Mouse (Mus musculus): Measurements from ENCODE around the gene Itga9. TPM values are rescaled to one million over a fixed set of nuclear protein-coding genes. Genes with fewer than 3 reads are reported as not detected.

The Itga9 gene
- polyA plus RNA-seq, 1 experiment from 2014 or later: 3.7 TPM

DNA sequence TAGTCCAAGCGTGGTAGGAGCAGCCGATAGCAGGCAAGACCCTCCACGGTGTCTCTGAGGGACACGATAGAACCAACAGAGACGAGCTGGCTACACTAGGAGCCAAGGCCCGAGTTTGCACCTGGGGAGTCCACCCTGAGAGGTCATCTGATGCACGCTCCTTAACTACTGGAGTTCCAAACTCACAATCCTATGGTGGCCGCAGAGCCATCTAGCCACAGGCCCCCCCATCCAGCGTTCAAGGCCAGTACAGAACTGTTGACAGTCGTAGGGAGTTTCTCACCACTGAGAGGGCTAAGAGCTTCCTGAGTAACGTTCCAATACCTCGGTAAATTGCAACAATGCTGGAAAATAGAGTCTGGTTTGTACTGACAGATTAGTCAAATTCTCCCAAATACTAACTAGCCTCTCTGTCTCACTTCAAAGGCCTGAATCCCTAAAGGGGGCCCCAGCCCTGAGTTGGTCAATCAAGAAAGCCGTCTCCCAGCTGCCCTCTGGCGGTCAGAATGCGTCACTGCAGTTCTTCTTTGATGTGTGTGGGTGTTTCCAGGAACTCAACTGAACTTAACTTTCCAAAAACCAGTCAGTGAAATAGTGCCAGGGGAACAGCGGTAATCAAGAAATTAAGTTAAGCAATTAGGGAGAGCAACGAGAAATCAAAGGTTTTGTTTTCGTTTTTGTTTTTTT lies 301.6 kb downstream of the Itga9 start:
- 53% methylated on average over 18 of the region's 18 CpGs for WGBS
- no peak overlapping the region for H3K4me2 ChIP-seq (ENCODE audit: low read depth, low read length)
- H3K27me3 ChIP-seq (replicated peaks; ENCODE audit: control insufficient read depth, insufficient read depth, low read length): no peaks in the 10 kb centered on the region

DNA sequence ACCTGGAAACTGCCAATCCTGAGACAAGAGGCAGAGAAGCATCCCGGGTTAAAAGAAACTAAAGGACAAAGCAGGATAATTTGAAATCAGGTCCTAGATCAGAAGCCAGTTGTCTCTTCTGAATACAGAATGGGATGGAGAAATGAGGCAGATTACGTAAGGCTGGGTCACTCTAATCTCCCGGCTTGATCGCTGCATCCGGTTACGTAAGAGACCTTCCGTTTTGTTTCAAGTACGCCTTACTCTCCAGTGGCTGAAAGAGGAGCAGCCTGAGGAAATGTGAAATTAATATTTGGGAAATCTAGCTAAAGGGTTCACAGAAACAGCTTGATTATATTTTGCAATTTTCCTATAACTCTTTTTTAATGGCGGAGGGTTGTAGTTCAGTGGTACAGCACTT lies 306.6 kb downstream of the Itga9 start:
- Histone ChIP-seq H3K4me2 (ENCODE audit: low read depth, low read length) (no peak overlapping the region), H3K27ac (ENCODE audit: low read length) (no peak overlapping the region), H3K4me1 (ENCODE audit: control insufficient read depth, insufficient read depth, low read length) (0 out of 2 replicates have a peak, but pooled peaks cover 4% of the 10 kb centered on the region), H3K9ac (ENCODE audit: low read depth, low read length) (no peak overlapping the region), H3K9me3 (ENCODE audit: control insufficient read depth, low read length) (no peaks in the 10 kb centered on the region), H3K36me3 (ENCODE audit: control insufficient read depth, insufficient read depth, low read length) (no peaks in the 10 kb centered on the region), H3K4me3 (ENCODE audit: low read length) (no peak overlapping the region), H3K27me3 (replicated peaks; ENCODE audit: control insufficient read depth, insufficient read depth, low read length) (no peaks in the 10 kb centered on the region)
- WGBS: 89% methylated on average over 9 of the region's 9 CpGs
- no peak for ATAC-seq

More for the DNA sequence above, 301.6 kb downstream of the Itga9 start:
- ATAC-seq: peak; percentile 56; the same call in 1 of the 2 replicates
- Histone ChIP-seq H3K9ac (ENCODE audit: low read depth, low read length) (no peak overlapping the region), H3K36me3 (ENCODE audit: control insufficient read depth, insufficient read depth, low read length) (no peaks in the 10 kb centered on the region), H3K27ac (ENCODE audit: low read length) (no peak overlapping the region), H3K4me3 (ENCODE audit: low read length) (no peak overlapping the region), H3K9me3 (ENCODE audit: control insufficient read depth, low read length) (no peaks in the 10 kb centered on the region), H3K4me1 (ENCODE audit: control insufficient read depth, insufficient read depth, low read length) (0 out of 2 replicates have a peak, but pooled peaks cover 2% of the 10 kb centered on the region)

DNA sequence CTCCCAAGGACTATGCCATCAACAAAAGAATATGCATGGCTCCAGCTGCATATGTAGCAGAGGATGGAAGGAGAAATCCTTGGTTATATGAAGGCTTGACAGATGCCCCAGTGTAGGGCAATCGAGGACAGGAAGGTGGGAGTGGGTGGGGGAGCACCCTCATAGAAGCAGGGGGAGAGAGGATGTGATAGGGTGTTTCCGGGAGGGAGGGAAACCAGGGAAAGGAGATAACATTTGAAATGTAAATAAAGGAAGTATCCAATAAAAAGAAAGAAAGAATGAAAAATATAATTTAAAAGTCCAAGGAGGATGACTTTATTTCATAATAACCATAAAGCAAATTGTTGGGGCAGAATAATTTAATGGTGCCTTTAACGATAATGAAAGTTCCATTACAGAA lies 307.1 kb downstream of the Itga9 start:
- no peak for ATAC-seq
- Histone ChIP-seq H3K9me3 (ENCODE audit: control insufficient read depth, low read length) (no peaks in the 10 kb centered on the region), H3K36me3 (ENCODE audit: control insufficient read depth, insufficient read depth, low read length) (no peaks in the 10 kb centered on the region), H3K4me3 (ENCODE audit: low read length) (no peak overlapping the region), H3K4me1 (ENCODE audit: control insufficient read depth, insufficient read depth, low read length) (0 out of 2 replicates have a peak, but pooled peaks cover 4% of the 10 kb centered on the region), H3K9ac (ENCODE audit: low read depth, low read length) (no peak overlapping the region), H3K4me2 (ENCODE audit: low read depth, low read length) (no peak overlapping the region), H3K27me3 (replicated peaks; ENCODE audit: control insufficient read depth, insufficient read depth, low read length) (no peaks in the 10 kb centered on the region), H3K27ac (ENCODE audit: low read length) (no peak overlapping the region)
- WGBS: 74% methylated on average over 3 of the region's 3 CpGs

DNA sequence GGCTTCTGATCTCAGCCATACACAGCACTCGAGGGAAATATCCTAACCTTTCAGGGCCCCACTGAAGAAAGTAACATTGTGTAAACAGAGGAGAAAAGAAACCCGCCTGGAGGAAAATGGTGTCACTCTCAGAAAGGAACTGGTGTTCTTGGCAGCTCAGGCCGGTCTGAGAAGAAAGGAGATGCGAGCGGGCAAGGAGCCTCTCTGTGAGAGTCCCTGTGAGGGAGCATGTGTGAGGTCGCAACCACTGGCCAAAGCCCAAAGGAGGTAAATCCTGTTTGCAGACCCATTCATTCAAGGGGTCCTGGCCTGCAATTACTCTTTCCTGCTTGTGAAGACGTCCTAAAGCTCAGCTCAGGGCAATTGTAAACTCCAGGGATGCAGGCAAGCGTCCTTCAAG lies 308.1 kb downstream of the Itga9 start:
- Histone ChIP-seq H3K4me3 (ENCODE audit: low read length) (no peak overlapping the region), H3K9ac (ENCODE audit: low read depth, low read length) (peak overlapping the region; percentile 30; the same call in 1 of the 2 replicates), H3K4me1 (ENCODE audit: control insufficient read depth, insufficient read depth, low read length) (0 out of 2 replicates have a peak, but pooled peaks cover 4% of the 10 kb centered on the region), H3K9me3 (ENCODE audit: control insufficient read depth, low read length) (no peaks in the 10 kb centered on the region), H3K27me3 (replicated peaks; ENCODE audit: control insufficient read depth, insufficient read depth, low read length) (no peaks in the 10 kb centered on the region), H3K4me2 (ENCODE audit: low read depth, low read length) (no peak overlapping the region), H3K27ac (ENCODE audit: low read length) (no peak overlapping the region), H3K36me3 (ENCODE audit: control insufficient read depth, insufficient read depth, low read length) (no peaks in the 10 kb centered on the region)
- 29% methylated on average over 8 of the region's 8 CpGs for whole genome bisulfite sequencing
- ATAC-seq: no peak

DNA sequence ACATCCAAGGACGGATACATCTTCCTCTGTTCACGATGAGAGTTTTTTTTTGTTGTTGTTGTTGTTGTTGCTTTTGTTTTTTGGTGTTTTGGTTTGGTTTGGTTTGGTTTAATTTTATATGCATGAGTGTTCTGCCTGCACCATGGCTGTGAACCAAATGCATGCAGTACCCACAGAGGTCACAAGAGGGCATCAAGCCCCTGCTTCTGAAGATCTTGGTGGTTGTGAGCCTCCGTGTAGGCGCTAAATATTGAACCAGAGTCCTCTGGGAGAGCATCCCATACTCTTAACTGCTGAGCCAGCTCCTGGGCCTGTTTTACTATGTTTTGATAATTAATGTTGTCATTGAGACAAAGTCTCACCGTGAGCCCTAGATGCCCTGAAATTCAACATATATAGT lies 308.8 kb downstream of the Itga9 start:
- Histone ChIP-seq H3K36me3 (ENCODE audit: control insufficient read depth, insufficient read depth, low read length) (no peaks in the 10 kb centered on the region), H3K9ac (ENCODE audit: low read depth, low read length) (no peak overlapping the region), H3K27me3 (replicated peaks; ENCODE audit: control insufficient read depth, insufficient read depth, low read length) (no peaks in the 10 kb centered on the region), H3K9me3 (ENCODE audit: control insufficient read depth, low read length) (no peaks in the 10 kb centered on the region), H3K4me1 (ENCODE audit: control insufficient read depth, insufficient read depth, low read length) (0 out of 2 replicates have a peak, but pooled peaks cover 4% of the 10 kb centered on the region), H3K4me2 (ENCODE audit: low read depth, low read length) (no peak overlapping the region), H3K4me3 (ENCODE audit: low read length) (no peak overlapping the region), H3K27ac (ENCODE audit: low read length) (no peak overlapping the region)
- no peak for ATAC-seq
- WGBS: 64% methylated on average over 5 of the region's 5 CpGs

DNA sequence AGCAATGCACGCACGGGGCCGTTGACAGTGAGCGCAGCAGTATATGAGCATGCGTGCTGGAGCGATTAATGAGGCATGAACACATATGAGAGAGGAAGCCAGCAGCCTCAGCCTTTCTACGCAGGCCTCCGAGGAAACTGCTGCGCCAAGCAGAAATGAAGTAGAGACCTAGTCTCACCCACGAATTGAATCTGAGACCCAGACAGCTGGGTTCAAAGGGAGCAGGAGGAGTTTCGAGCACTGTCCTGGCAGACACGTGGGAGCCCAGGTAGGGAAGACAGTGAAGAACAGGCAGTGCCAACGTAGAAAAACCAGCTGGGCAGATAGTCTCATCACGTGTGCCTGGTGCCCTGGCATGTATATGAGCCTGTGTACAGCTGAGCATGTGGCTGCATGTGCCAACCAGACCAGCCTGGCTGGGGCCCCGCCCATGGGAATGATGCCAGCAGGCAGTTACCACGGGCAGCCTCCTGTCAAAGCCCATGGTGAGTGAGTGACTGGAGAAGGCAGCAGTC lies 313.2 kb downstream of the Itga9 start:
- Histone ChIP-seq H3K4me3 (ENCODE audit: low read length) (no peak overlapping the region), H3K9ac (ENCODE audit: low read depth, low read length) (no peak overlapping the region), H3K27ac (ENCODE audit: low read length) (no peak overlapping the region), H3K27me3 (replicated peaks; ENCODE audit: control insufficient read depth, insufficient read depth, low read length) (no peaks in the 10 kb centered on the region), H3K4me2 (ENCODE audit: low read depth, low read length) (no peak overlapping the region), H3K9me3 (ENCODE audit: control insufficient read depth, low read length) (no peaks in the 10 kb centered on the region), H3K4me1 (ENCODE audit: control insufficient read depth, insufficient read depth, low read length) (peaks cover 8% of the 10 kb centered on the region), H3K36me3 (ENCODE audit: control insufficient read depth, insufficient read depth, low read length) (no peaks in the 10 kb centered on the region)
- 72% methylated on average over 16 of the region's 16 CpGs for WGBS
- ATAC-seq: 0 out of 2 replicates have a peak, but pooled peaks have one; percentile 14

DNA sequence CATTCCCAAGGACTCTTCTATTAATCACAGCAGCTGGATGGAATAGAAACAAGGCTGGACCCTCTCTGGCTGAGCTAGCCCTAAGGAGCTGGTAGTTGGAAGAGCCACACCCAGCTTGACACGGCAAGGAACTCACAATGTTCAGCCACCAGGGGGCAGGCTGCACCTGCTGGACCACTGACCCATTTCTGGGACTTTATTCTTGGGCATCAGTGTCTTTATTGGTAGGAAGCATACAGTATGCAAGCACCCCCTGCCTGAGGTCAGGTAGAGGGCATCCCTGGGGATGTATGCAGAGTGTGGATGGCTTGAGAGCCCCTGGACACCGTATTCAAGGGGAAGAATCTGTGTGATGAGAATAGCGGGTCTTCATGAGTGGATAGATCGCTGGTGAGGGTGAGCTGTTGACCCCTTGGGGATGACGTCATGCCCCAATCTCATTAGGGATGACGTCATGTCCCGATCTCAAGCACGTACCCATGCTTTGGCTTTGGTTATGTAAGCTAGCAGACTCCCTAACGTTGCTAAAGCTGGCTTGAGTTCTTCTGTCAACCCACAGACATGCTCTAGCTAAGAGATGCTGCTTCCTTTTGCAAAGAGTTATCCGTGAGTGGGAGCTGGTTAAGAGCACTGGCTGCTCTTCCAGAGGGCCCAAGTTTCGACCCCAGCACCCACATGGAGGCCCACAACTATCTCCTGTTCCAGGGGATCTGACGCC lies 314.5 kb downstream of the Itga9 start:
- Histone ChIP-seq H3K4me3 (ENCODE audit: low read length) (no peak overlapping the region), H3K9me3 (ENCODE audit: control insufficient read depth, low read length) (no peaks in the 10 kb centered on the region), H3K27ac (ENCODE audit: low read length) (no peak overlapping the region), H3K4me2 (ENCODE audit: low read depth, low read length) (no peak overlapping the region), H3K4me1 (ENCODE audit: control insufficient read depth, insufficient read depth, low read length) (peaks cover 10% of the 10 kb centered on the region), H3K27me3 (replicated peaks; ENCODE audit: control insufficient read depth, insufficient read depth, low read length) (no peaks in the 10 kb centered on the region), H3K9ac (ENCODE audit: low read depth, low read length) (no peak overlapping the region), H3K36me3 (ENCODE audit: control insufficient read depth, insufficient read depth, low read length) (no peaks in the 10 kb centered on the region)
- no peak for ATAC-seq
- WGBS: 48% methylated on average over 12 of the region's 12 CpGs

DNA sequence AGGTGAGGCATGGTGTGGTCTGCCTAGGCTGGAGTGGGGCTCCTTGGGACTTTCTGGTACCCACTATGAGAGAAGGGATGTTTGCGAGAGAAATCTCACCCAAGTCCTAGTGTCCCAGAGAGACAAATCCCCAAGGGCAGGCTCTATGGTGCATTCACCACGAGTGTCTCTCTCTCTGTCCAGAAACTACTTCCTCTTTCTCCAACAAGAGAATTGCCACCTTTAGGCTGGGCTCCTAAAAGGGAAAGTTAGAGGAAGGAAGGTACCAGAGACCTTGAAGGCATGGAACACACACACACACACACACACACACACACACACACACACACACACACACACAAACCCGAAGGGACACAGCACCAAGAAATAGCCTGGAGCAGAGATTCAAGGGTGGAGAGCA lies 315.4 kb downstream of the Itga9 start:
- ATAC-seq: no peak
- 73% methylated on average over 3 of the region's 3 CpGs for WGBS
- H3K4me3 ChIP-seq (ENCODE audit: low read length): no peak overlapping the region
- no peaks in the 10 kb centered on the region for H3K9me3 ChIP-seq (ENCODE audit: control insufficient read depth, low read length)
- H3K36me3 ChIP-seq (ENCODE audit: control insufficient read depth, insufficient read depth, low read length): no peaks in the 10 kb centered on the region
- H3K4me1 ChIP-seq (ENCODE audit: control insufficient read depth, insufficient read depth, low read length): peaks cover 10% of the 10 kb centered on the region
- no peaks in the 10 kb centered on the region for H3K27me3 ChIP-seq (replicated peaks; ENCODE audit: control insufficient read depth, insufficient read depth, low read length)
- no peak overlapping the region for H3K9ac ChIP-seq (ENCODE audit: low read depth, low read length)
- H3K27ac ChIP-seq (ENCODE audit: low read length): no peak overlapping the region
- no peak overlapping the region for H3K4me2 ChIP-seq (ENCODE audit: low read depth, low read length)

DNA sequence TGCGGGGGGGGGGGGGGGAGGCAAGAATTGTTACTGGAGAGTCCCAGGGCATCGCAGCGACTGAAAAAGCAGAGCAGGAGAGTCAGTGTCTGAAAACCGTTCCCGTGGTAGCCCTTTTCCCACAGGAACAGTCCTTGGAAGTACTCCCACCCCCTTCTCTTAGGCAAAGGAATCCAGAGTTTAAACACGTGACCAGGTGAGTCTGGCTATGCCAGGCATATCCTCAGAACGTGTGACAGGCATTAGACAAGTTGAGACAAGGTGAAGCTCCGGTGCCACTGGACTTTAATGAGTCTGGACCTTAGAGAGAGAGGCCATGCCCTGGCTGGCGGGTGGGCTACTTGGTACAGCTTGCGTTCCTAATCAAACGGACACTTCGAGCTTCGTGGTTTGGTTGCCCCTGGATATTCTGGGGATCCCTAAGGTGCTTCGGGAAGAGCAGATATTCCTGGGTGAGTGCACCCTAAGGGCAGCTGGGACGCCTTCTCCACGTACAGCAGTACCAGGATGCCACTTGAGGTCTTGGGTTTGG lies 318.1 kb downstream of the Itga9 start:
- H3K27ac ChIP-seq (ENCODE audit: low read length): 0 out of 2 replicates have a peak overlapping the region, but pooled peaks have one; percentile 21
- peak; percentile 0; the same call in 1 of the 2 replicates for ATAC-seq
- no peaks in the 10 kb centered on the region for H3K36me3 ChIP-seq (ENCODE audit: control insufficient read depth, insufficient read depth, low read length)
- WGBS: 19% methylated on average over 15 of the region's 16 CpGs
- H3K4me2 ChIP-seq (ENCODE audit: low read depth, low read length): peak overlapping the region; percentile 96
- H3K4me1 ChIP-seq (ENCODE audit: control insufficient read depth, insufficient read depth, low read length): peaks cover 19% of the 10 kb centered on the region
- H3K4me3 ChIP-seq (ENCODE audit: low read length): peak overlapping the region; percentile 85
- no peaks in the 10 kb centered on the region for H3K9me3 ChIP-seq (ENCODE audit: control insufficient read depth, low read length)
- H3K27me3 ChIP-seq (replicated peaks; ENCODE audit: control insufficient read depth, insufficient read depth, low read length): no peaks in the 10 kb centered on the region
- H3K9ac ChIP-seq (ENCODE audit: low read depth, low read length): peak overlapping the region; percentile 75
